Mouse (Mus musculus) hindbrain, embryonic 12.5 days (tissue): ENCODE measurements around the gene Smim7. TPM values are rescaled to one million over a fixed set of nuclear protein-coding genes. Genes with fewer than 3 reads are reported as not detected.

Experiments used
- ATAC-seq: fragments of 200-750 bp; cut with Nextera tagmentation; 2 replicates; pipeline ENCODE4 v1.8.0; 2017; ENCODE audit warnings: moderate TSS enrichment; ENCODE audit not compliant: low FRiP score
- H3K27ac ChIP-seq: fragments of 300-500 bp; sonication (generic); 2 replicates; pipeline ENCODE4 v1.5.1; 2016; ENCODE audit warnings: mild to moderate bottlenecking
- H3K27me3 ChIP-seq: fragments of 300-500 bp; sonication (generic); 2 replicates; pipeline ENCODE4 v1.6.1; 2016; ENCODE audit warnings: mild to moderate bottlenecking
- H3K36me3 ChIP-seq: fragments of 300-500 bp; sonication (generic); 2 replicates; pipeline ENCODE4 v1.6.1; 2016; ENCODE audit warnings: mild to moderate bottlenecking
- H3K4me1 ChIP-seq: fragments of 300-500 bp; sonication (generic); 2 replicates; pipeline ENCODE4 v1.6.1; 2016
- H3K4me2 ChIP-seq: fragments of 300-500 bp; sonication (generic); replicated peaks from 2 replicates; pipeline ENCODE4 v1.6.1; 2016; ENCODE audit warnings: mild to moderate bottlenecking
- H3K4me3 ChIP-seq: fragments of 300-500 bp; sonication (generic); 2 replicates; pipeline ENCODE4 v1.5.1; 2016; ENCODE audit warnings: mild to moderate bottlenecking
- H3K9ac ChIP-seq: fragments of 300-500 bp; sonication (generic); 2 replicates; pipeline ENCODE4 v1.6.1; 2016; ENCODE audit warnings: mild to moderate bottlenecking, moderate library complexity
- H3K9me3 ChIP-seq: fragments of 300-500 bp; sonication (generic); replicated peaks from 2 replicates; pipeline ENCODE4 v1.6.1; 2016; ENCODE audit warnings: mild to moderate bottlenecking
- WGBS: fragments of 180-500 bp; shearing (Covaris S2); methylation state at CpG from one replicate; pipeline ENCODE4 v1.1.7; 2016; 5-methylcytosine and 5-hydroxymethylcytosine counted together
- microRNA-seq: library from miRNA; unstranded; fragments of <30 nt; microRNA quantifications from one replicate; pipeline ENCODE4, GENCODE M21; 2017
- polyA plus RNA-seq: library from polyadenylated mRNA; unstranded; fragments of >200 nt; fragmentation: Nextera tagmentation; extraction: Ambion mirVana; gene quantifications from 2 replicates; pipeline ENCODE4 v1.2.1, GENCODE M21; 2016

The Smim7 gene
- polyA plus RNA-seq, 1 experiment from 2014 or later = 121 TPM

DNA sequence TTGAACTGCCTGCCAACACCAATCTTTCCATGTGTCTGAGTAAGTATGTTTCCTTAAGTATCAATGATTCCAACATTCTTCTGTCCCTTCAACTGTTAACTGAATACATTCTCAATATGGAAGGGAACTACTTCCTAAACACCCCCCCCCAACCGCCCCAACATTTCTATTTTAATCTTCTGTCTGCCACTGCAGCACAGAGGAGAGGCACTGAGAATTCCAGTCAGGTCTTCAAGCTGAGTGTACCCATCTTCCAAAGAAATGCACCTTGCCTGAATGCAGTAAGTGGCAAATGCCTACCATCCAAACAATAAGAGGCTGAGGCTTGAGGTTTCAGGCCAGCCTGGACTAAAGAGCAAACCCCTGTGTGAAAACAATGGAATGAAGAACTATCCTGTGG lies 38.8 kb downstream of the Smim7 start:
- Histone ChIP-seq H3K36me3 (no peaks in the 10 kb centered on the region), H3K4me2 (no peak overlapping the region), H3K4me1 (no peaks in the 10 kb centered on the region), H3K27me3 (no peaks in the 10 kb centered on the region), H3K9ac (no peak overlapping the region), H3K27ac (no peak overlapping the region), H3K9me3 (no peaks in the 10 kb centered on the region), H3K4me3 (no peak overlapping the region)
- ATAC-seq = no peak
- 92% methylated on average over 1 of the region's 1 CpGs for WGBS

DNA sequence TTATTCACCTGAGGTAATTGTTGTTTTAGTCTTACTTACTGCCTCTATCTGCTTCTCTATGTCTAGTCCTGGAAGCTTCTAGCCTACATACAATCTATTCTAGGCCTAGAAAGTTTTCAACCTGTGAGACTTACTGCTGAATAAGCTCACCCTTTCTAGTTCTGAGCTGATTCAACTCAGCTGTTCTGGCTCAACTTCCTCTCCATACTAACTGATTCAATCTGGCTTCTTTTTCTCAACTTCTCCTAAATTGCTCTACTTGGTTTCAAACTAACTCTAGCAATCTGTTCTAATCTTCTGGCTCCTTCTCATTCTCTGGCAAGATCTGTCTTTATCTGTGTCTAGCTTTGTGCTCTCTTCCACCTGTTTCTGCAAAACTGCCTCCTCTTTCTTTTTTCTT lies 49.0 kb downstream of the Smim7 start:
- Histone ChIP-seq H3K9me3 (no peaks in the 10 kb centered on the region), H3K9ac (no peak overlapping the region), H3K4me3 (no peak overlapping the region), H3K36me3 (0 out of 2 replicates have a peak, but pooled peaks cover 4% of the 10 kb centered on the region), H3K27me3 (no peaks in the 10 kb centered on the region), H3K4me1 (peaks cover 5% of the 10 kb centered on the region; the same call in 1 of the 2 replicates), H3K27ac (no peak overlapping the region), H3K4me2 (no peak overlapping the region)
- ATAC-seq = no peak

DNA sequence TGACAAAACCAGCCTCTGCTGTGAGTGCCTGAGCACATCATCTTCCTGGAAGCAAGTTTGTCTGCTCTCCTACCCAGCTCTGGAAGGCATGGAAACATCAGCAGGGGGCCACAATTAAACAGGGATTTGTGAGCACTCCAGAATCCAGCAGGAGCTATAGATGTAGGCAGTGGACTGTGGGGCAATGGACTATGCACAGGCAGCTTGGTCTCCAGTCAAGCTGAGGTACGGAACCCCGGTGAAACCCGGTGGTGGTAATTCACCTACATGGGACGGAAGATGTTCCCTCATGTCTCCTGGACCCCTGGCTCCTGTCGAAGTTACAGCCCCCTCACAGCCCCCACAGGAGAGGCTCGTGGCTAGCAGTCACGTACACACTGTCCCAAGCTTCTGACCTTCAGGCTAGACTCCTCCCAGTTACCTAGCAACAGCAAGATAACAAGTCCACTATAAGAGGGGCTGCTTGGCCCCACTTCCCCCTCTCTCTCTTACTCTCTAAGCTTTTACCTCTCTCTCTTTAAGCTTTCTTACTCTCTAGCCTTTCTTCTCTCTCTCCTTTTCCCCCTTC lies 53.4 kb downstream of the Smim7 start:
- 0 out of 2 replicates have a peak, but pooled peaks cover 4% of the 10 kb centered on the region for H3K36me3 ChIP-seq
- no peak overlapping the region for H3K27ac ChIP-seq
- no peak overlapping the region for H3K9ac ChIP-seq

More for the DNA sequence above, 53.4 kb downstream of the Smim7 start:
- H3K4me1 ChIP-seq = peaks cover 5% of the 10 kb centered on the region; the same call in 1 of the 2 replicates
- WGBS = 83% methylated on average over 7 of the region's 7 CpGs
- no peak overlapping the region for H3K4me3 ChIP-seq
- H3K27me3 ChIP-seq = no peaks in the 10 kb centered on the region
- no peaks in the 10 kb centered on the region for H3K9me3 ChIP-seq
- H3K4me2 ChIP-seq = no peak overlapping the region
- no peak for ATAC-seq

Small RNA genes lying within 50 kb of the gene (microRNA-seq; reads per million reads assigned to microRNA genes)
- not detected for gene Gm28019

Other genes with a start within 250 kb of the Smim7 start
- gene Eps15l1, start 149.6 kb downstream of the Smim7 start, polyA plus RNA-seq = 74.3 and 74.5 TPM in 2 replicates
- gene Calr3, start 127.2 kb downstream of the Smim7 start, polyA plus RNA-seq = 1.3 and 1.9 TPM in 2 replicates
- gene 1700030K09Rik, start 127.2 kb downstream of the Smim7 start, polyA plus RNA-seq = 15.9 and 16.5 TPM in 2 replicates
- gene Cherp, start 95.9 kb downstream of the Smim7 start, polyA plus RNA-seq = 66.5 and 75.3 TPM in 2 replicates
- 22.2 and 27.8 TPM in 2 replicates for gene Slc35e1, start 78.5 kb downstream of the Smim7 start, polyA plus RNA-seq
- 17.7 and 22.0 TPM in 2 replicates for gene Med26, start 22.8 kb downstream of the Smim7 start, polyA plus RNA-seq
- 14.7 and 14.8 TPM in 2 replicates for gene Tmem38a, start 967 bp upstream of the Smim7 start, polyA plus RNA-seq
- gene Nwd1, start 75.6 kb upstream of the Smim7 start, polyA plus RNA-seq = 0.64 and 0.68 TPM in 2 replicates
- 149 and 163 TPM in 2 replicates for gene Sin3b, start 152.2 kb upstream of the Smim7 start, polyA plus RNA-seq
- gene F2rl3, start 190.8 kb upstream of the Smim7 start, polyA plus RNA-seq = 0.77 and 1.3 TPM in 2 replicates